Comparison of ENCODE assay signal across 10 mouse cellular contexts in genomic region chr17:30681604-30682003, GRCm38 (mm10). TPM values are rescaled to one million over a fixed set of nuclear protein-coding genes. Genes with fewer than 3 reads are reported as not detected.
DNase-seq lines count a peak whose midpoint lies in the region; ATAC-seq and TF ChIP-seq lines count a peak whose summit lies in the region.
"Had no signal": no experiment of that assay in that cellular context is flagged by ENCODE, and none has a peak within 500 bp of the region (broad histone marks: within the 10 kb centered on the region; RNA-seq: fewer than 3 reads in every experiment).

No protein-coding gene starts in this region.

- H3K36me3 ChIP-seq in kidney, embryonic 16.5 days (ENCODE audit: insufficient read depth, low read length), result no peaks in the 10 kb centered on the region
- peaks cover 9% of the 10 kb centered on the region; the same call in 1 of the 2 replicates for H3K36me3 ChIP-seq in ES-E14 (ENCODE audit: control insufficient read depth, insufficient read depth, low read length, poor library complexity, severe bottlenecking)
- H3K36me3 ChIP-seq in liver, adult 2 months (ENCODE audit: control insufficient read depth, insufficient read depth, low read length), result no peaks in the 10 kb centered on the region
- H3K36me3 ChIP-seq: heart, embryonic 15.5 days had no signal

- TF ChIP-seq POLR2A in embryonic fibroblast, embryonic 13.5 days (IDR thresholded peaks at IDR 0.05; ENCODE audit: low read depth, low read length), result no peak
- no peak for TF ChIP-seq POLR2A in liver, adult 2 months (IDR thresholded peaks at IDR 0.05; ENCODE audit: extremely low read depth, insufficient read depth, low read length)

- peak; percentile 69 for TF ChIP-seq CTCF in embryonic fibroblast, embryonic 13.5 days (IDR thresholded peaks at IDR 0.05; ENCODE audit: borderline replicate concordance, insufficient read depth, low read length)
- TF ChIP-seq CTCF in liver, adult 2 months (IDR thresholded peaks at IDR 0.05; ENCODE audit: low read depth, low read length), result peak; percentile 95

- DNase-seq in kidney, adult 18-20 months, result peak; percentile 80
- DNase-seq in ES-E14 (ENCODE audit: low read depth, low spot score), result peak; percentile 79
- peak; percentile 18 for DNase-seq in adrenal gland, adult 8-10 months
- DNase-seq in liver, adult 2 months (ENCODE audit: extremely low read depth, low read depth, low spot score), result peak; percentile 61
- DNase-seq in right cerebral cortex, postnatal 14 days, result peak; percentile 42
- no peak for DNase-seq in frontal cortex, postnatal 10 days (ENCODE audit: low spot score in 2 of 2)

- H3K79me2 ChIP-seq in liver, adult 2 months (ENCODE audit: control insufficient read depth, insufficient read depth, low read length), result no peaks in the 10 kb centered on the region

- H3K9me3 ChIP-seq in kidney, embryonic 16.5 days (ENCODE audit: low read length), result no peaks in the 10 kb centered on the region
- no peaks in the 10 kb centered on the region for H3K9me3 ChIP-seq in ES-E14 (ENCODE audit: control insufficient read depth, insufficient read depth, low read depth, low read length)
- H3K9me3 ChIP-seq: heart, embryonic 15.5 days had no signal

- H3K9ac ChIP-seq in kidney, embryonic 16.5 days (replicated peaks; ENCODE audit: low read length), result no peak overlapping the region
- H3K9ac ChIP-seq in ES-E14 (ENCODE audit: insufficient read depth, low read depth, low read length, poor library complexity, severe bottlenecking), result no peak overlapping the region
- no peak overlapping the region for H3K9ac ChIP-seq in liver, adult 2 months (ENCODE audit: low read depth, low read length)
- H3K9ac ChIP-seq: heart, embryonic 15.5 days had no signal

- no peak overlapping the region for H3K4me3 ChIP-seq in kidney, embryonic 16.5 days (ENCODE audit: low read length)
- H3K4me3 ChIP-seq in ES-E14 (ENCODE audit: insufficient read depth in 1 of 2, low read depth in 1 of 2, low read length in 2 of 2, poor library complexity in 1 of 2, severe bottlenecking in 1 of 2), result no peak overlapping the region
- H3K4me3 ChIP-seq in embryonic fibroblast, embryonic 13.5 days (ENCODE audit: insufficient read depth, low read length), result no peak overlapping the region
- H3K4me3 ChIP-seq in liver, adult 2 months (ENCODE audit: insufficient read depth, low read depth, low read length), result no peak overlapping the region
- H3K4me3 ChIP-seq: heart, embryonic 15.5 days; myocyte had no signal

- H3K27me3 ChIP-seq in kidney, embryonic 16.5 days (ENCODE audit: insufficient read depth, low read length), result no peaks in the 10 kb centered on the region
- no peaks in the 10 kb centered on the region for H3K27me3 ChIP-seq in liver, adult 2 months (ENCODE audit: control insufficient read depth, insufficient read depth, low read length)
- H3K27me3 ChIP-seq: heart, embryonic 15.5 days had no signal

- in situ Hi-C loops in ES-E14 (cut with MboI; ENCODE audit: low sequenced_read_pairs in 2 of 2, unreplicated experiment in 2 of 2), result no loop called here

- H3K4me1 ChIP-seq in kidney, embryonic 16.5 days (ENCODE audit: insufficient read depth, low read length), result no peaks in the 10 kb centered on the region
- H3K4me1 ChIP-seq in ES-E14 (ENCODE audit: control insufficient read depth in 2 of 2, insufficient read depth in 2 of 2, low read length in 2 of 2, poor library complexity in 1 of 2), result no peaks in the 10 kb centered on the region; a peak in 1 of 4 replicates
- no peaks in the 10 kb centered on the region for H3K4me1 ChIP-seq in embryonic fibroblast, embryonic 13.5 days (ENCODE audit: control insufficient read depth, insufficient read depth, low read length)
- H3K4me1 ChIP-seq in liver, adult 2 months (ENCODE audit: control insufficient read depth, insufficient read depth, low read length), result no peaks in the 10 kb centered on the region
- H3K4me1 ChIP-seq: heart, embryonic 15.5 days had no signal

- ATAC-seq in kidney, embryonic 16.5 days (ENCODE audit: low FRiP score, low TSS enrichment), result no peak

- WGBS in kidney, embryonic 16.5 days, result 21% methylated on average over 5 of the region's 5 CpGs
- 15% methylated on average over 5 of the region's 5 CpGs for WGBS in liver, adult 2 months

- no peak overlapping the region for H3K27ac ChIP-seq in kidney, embryonic 16.5 days (ENCODE audit: low read length)
- no peak overlapping the region for H3K27ac ChIP-seq in ES-E14 (ENCODE audit: insufficient read depth, low read depth, low read length, poor library complexity, severe bottlenecking)
- H3K27ac ChIP-seq in embryonic fibroblast, embryonic 13.5 days (ENCODE audit: insufficient read depth, low read length), result no peak overlapping the region
- no peak overlapping the region for H3K27ac ChIP-seq in liver, adult 2 months (replicated peaks; ENCODE audit: insufficient read depth, low read depth, low read length)
- H3K27ac ChIP-seq: heart, embryonic 15.5 days had no signal

- no peak overlapping the region for H3K4me2 ChIP-seq in kidney, embryonic 16.5 days (replicated peaks; ENCODE audit: low read depth, low read length)
- H3K4me2 ChIP-seq: heart, embryonic 15.5 days had no signal

TF ChIP-seq in ES-E14, 5 proteins besides CTCF, POLR2A, EP300 and RAD21:
- peak; percentile 9; the same call in 1 of the 2 replicates for TF ChIP-seq MAFK (IDR thresholded peaks at IDR 0.05; ENCODE audit: insufficient read depth, low read depth, low read length)
- 0 out of 2 replicates have a peak, but pooled peaks have one; percentile 27 for TF ChIP-seq HCFC1 (IDR thresholded peaks at IDR 0.05; ENCODE audit: borderline replicate concordance, insufficient read depth, low read length)
- TF ChIP-seq ZC3H11A (IDR thresholded peaks at IDR 0.05; ENCODE audit: borderline replicate concordance, low read depth, low read length), result peak; percentile 89
- TF ChIP-seq ZNF384 (IDR thresholded peaks at IDR 0.05; ENCODE audit: low read depth, low read length), result 0 out of 2 replicates have a peak, but pooled peaks have one; percentile 30
- no peak for TF ChIP-seq CHD2 (IDR thresholded peaks at IDR 0.05; ENCODE audit: low read depth, low read length)

RNA-seq across cellular contexts. Expression of gene Glo1, which starts 54.9 kb away (rescaled TPM):
- polyA plus RNA-seq in kidney, embryonic 16.5 days (2015; fragmentation: Nextera tagmentation; extraction: Ambion mirVana), result 216 and 222 TPM in 2 replicates
- total RNA-seq in ES-E14 (2012; rRNA removed), result 283 and 284 TPM in 2 replicates
- 100 to 1,000 TPM; 148 to 169 (median 160) TPM for total RNA-seq in adrenal gland, adult 8-10 months (2022)
- polyA plus RNA-seq in embryonic fibroblast, embryonic 13.5 days (2011; ENCODE audit: insufficient read length, low read depth, missing spikeins), result 117 and 124 TPM in 2 replicates
- 384 and 388 TPM in 2 replicates for total RNA-seq in liver, adult 2 months (2014; rRNA removed)
- polyA plus RNA-seq in liver, adult 2 months (2012; rRNA removed), result 229 and 239 TPM in 2 replicates

RNA-seq across cellular contexts. Expression of gene Dnah8, which starts 57.5 kb away (rescaled TPM):
- polyA plus RNA-seq in kidney, embryonic 16.5 days (2015; fragmentation: Nextera tagmentation; extraction: Ambion mirVana), result 0.82 and 1.2 TPM in 2 replicates
- total RNA-seq in ES-E14 (2012; rRNA removed), result 19.5 and 28.0 TPM in 2 replicates
- total RNA-seq in adrenal gland, adult 8-10 months (2022), result under 1 TPM; 0.37 to 0.81 (median 0.68) TPM
- 0.92 and 1.7 TPM in 2 replicates for polyA plus RNA-seq in embryonic fibroblast, embryonic 13.5 days (2011; ENCODE audit: insufficient read length, low read depth, missing spikeins)
- total RNA-seq in liver, adult 2 months (2014; rRNA removed), result 0.13 and 0.18 TPM in 2 replicates
- polyA plus RNA-seq in liver, adult 2 months (2012; rRNA removed), result 0.15 and 0.20 TPM in 2 replicates

Comparison
In these comparisons a context has a peak if more than half of its experiments do, and no peak if none do; other contexts are left out.
1. DNase-seq: peak in kidney, adult 18-20 months (single experiment), ES-E14 (single experiment), adrenal gland, adult 8-10 months (single experiment), liver, adult 2 months (single experiment) and right cerebral cortex, postnatal 14 days (single experiment); none in frontal cortex, postnatal 10 days (0 of 2).
2. RNA of gene Dnah8, which starts 57.5 kb away (total RNA-seq): 19.5 to 28.0 TPM in ES-E14; 0.37 to 0.81 TPM in adrenal gland, adult 8-10 months and 0.13 to 0.18 TPM in liver, adult 2 months; every median in the first group is over 10 times any median in the second.